Mouse (Mus musculus): ENCODE data around the gene Pax2.
A peak's percentile ranks its signal among the peaks of the same experiment; 100 is the strongest.

Gene Pax2

DNA sequence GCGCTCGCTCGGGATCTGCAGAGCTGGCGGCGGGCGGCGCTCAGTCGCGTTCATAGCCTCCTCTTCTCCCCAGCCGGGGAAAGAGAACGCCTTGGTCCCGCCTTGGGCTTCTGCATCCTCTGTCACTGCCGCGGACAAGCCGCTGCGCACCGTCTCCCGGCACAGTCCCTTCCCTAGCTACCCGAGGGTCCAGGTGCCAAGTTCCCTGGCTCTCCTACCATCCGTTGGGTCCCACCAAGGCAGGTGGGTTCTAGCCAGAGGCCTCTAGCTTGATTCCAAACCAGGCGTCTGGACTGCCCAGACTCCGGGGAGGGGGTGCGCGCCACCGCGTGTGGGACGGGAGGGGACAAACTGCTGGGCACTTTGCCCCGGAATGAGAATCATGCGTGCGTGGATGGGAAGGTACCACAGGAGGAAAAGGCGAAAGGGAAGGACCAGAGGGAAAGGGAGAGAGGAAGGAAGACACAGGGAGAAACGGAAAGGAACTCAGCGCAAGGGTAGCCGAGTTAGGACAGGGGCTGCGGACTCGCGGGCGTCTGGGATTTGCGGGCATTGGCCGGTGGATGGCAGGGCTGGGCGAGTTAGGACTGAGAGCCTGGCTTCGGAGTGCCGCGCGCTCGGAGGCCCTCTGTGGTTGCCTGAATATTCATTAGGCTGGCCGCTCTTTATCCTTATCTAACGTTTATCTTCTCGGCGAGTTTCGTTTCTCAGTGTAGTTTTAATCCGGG, at the start of gene Pax2:
Gene Pax2, plus strand, starts transcription at position 353 of the 728 bp plus-strand sequence.
- DNase-seq: no peak

DNA sequence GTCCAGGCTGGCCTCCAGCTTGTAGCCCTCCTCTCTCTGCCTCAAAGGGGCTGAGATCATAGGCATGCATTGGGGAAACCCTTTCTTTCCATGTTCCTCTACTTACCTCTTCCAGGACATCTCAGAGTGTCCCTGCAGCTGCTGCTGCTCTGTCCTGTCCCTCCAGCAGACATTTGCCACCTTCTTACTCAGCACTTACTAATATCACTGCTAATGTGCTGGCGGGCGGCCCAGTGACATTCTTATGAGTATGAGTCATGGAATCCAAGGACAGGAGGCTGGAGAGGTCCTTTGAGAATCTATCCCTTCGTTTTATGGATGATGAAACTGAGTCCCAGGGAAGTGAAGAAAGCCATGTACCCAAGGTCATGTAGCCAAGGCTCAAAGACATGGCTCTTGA, 47.0 kb upstream of the Pax2 start:
- DNase-seq: no peak

DNA sequence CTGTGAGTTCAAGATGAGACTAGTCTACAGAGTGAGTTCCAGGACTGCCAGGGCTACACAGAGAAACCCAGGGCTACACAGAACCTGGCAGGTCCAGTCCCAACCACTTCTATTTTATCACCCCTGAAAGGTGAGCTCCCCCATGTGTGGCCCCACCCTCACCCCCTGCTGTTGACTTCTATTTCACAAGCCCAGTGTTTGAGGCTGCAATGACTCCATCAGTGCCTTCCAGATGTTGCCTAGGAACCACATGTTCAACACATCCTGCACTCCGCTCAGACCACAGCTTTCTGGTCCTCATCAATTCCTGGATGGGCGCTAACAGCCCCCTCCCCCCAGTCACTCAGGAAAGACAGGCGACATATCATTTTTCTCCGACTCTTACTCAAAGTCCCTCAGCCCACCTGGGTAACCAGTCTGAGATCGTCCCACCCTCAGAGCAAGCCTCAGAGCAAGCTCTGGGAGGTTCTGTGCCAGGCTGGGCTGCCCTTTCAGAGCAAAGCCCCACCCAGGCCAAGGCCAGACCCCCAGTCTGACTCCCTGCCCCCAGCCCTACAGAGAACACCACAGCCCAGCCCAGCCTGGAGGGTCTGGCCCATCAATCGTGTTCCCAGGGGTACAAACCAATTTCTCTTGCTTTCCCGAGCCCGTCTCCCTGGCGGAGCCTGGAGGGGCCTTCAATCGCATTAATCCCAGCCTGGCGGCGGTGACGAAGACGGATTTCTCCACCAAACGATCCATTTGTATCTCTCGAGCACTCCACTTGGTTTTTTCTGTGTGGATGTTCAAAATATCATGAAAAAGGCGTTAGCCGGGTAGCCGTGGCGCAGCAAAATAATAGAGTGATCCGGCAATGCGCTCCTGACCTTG, 38.9 kb upstream of the Pax2 start:
- no peak for DNase-seq

DNA sequence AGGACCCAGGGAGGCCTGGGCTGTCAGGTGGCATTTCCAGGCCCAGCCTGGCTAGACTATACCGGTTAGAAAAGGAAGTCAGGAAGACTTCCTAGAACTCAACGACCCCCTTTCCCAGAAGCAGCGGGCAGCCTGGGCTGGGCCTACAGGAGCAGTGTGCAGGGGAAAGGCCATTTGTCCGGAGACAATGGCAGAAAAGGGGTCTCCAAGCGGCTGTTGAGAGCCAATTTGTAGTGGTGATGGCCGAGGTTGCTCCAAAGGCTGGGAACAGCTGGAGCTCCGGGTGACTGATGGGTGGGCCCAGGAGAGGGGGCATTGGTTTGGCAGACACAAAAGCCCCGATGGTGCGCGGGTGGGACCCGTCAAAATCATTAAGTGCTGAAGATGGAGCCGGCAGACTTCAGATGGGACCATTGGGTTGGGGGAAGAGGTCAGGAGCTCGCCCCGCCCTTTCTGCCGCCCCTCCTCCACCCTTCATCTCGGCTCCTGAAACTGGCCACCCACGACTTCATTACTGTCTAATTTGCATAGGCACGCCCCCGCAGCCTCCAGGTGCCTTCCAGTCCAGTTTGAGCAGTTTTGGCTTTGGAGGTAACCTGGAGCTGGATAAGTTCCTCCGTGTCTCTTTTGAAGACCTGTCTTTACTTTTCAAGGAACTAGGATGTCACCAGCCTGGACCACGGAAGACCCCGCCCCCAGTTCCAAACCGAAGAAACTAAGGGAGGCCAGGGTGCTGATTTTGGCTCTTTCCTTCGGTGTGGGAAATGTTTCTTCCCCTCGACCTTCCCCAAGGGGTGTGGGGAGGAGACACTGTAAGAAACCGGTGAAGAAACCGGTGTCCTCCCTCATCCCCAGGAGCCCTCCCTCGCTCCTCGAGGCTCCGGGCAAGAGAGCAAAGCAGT, 36.3 kb upstream of the Pax2 start:
- DNase-seq: no peak

GRCm38 (mm10) chr19:44720194-44720521, 35.7 kb upstream of the Pax2 start:
- peak in 1 of 2 experiments; percentile 12 for DNase-seq

GRCm38 (mm10) chr19:44723611-44724440, 32.0 kb upstream of the Pax2 start:
- no peak for DNase-seq

GRCm38 (mm10) chr19:44725951-44726791, 29.7 kb upstream of the Pax2 start:
- DNase-seq: peak in 1 of 2 experiments; percentile 25

- no peak for DNase-seq
These were observed 21.7 kb upstream of the Pax2 start for GRCm38 (mm10) chr19:44734116-44734515.

DNA sequence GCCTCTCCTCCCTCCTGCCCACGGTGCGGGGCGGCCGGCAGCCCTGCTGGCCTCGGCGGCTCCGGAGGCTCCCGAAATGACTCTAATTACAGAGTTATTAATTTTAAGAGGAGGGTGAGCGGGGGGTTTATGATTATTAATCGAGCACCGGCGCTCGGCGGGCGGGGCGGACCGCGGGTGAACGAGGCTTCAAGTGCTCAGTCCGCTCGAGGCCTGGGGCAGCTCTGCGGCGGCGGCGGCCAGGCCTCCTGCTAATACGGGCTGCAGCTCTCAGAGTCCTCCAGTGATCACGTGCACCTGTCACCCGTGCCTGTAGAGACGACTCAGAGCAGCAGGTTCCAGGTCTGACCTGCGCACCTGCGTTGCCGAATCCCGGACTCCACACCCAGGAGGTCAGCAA, 21.2 kb upstream of the Pax2 start:
- no peak for DNase-seq

GRCm38 (mm10) chr19:44740300-44740699, 15.5 kb upstream of the Pax2 start:
- no peak for DNase-seq

DNA sequence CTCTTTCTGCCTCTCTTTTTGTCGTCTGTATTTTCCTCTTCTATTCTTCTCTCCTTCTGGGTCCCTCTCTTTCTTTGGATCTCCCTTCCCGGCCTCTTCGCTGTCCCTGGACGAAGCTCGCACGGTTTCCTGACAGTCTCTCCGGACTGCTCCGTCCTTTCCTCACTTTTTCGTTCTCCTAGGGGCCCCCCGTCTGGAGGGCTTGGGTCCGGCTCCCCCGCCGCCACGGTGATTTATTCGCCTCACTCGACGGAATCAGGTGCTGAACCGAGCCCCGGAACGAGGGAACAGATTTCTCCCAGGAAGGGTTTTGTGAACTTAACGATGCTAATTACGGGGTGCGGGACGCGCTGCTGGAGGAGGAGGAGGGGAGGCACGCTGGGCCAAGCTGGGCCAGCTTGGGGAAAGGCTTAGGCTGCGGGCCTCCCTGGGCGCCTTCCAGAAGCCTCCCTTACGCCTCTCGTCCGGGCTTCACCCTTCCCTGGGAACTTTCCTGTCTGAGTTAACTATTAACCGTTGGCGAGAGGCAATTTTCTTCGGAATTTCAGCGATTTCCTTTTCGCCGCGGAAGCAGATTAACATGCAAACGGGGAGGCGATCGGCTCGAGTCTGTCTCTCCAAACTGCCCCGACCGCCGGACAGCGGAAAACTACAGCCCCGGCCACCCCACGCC, 14.6 kb upstream of the Pax2 start:
- no peak for DNase-seq

DNA sequence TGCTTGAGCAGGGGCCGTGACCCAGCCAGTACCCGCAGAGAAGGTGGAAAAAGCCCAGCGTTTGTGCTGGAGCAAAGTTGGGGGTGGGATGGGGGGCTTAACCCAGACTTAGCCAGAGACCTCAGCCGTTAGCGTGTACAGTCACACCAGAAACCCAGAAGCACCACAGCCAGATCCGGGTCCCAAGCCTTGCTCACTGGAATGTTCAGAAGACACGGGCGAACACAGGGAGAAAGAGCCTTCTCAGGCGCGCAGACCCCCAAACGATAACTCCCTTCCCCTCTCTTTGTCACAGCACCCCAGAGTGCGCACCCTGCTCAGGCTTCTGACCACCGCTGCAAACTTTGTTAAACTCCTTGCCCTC, 14.1 kb upstream of the Pax2 start:
- DNase-seq: no peak

GRCm38 (mm10) chr19:44742131-44743020, 13.5 kb upstream of the Pax2 start:
- no peak for DNase-seq

DNA sequence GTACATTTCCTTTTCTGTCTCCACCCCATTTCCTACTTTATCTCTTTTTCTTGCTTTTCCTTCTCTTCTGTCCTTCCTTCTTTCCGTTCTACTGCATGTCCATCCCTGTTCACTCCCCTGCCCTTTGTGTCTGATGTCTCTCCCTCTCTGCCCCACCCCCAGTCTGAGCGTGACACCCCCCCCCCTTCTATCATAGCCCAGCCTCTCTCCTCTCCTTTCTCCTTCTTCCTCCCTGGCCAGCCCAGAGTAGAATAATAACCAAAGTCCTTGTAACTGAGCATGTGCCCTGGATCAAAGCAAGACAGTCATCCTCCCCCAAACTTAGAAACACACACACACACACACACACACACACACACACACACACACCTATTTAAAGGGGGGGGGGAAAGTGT, 12.8 kb upstream of the Pax2 start:
- DNase-seq: no peak

DNA sequence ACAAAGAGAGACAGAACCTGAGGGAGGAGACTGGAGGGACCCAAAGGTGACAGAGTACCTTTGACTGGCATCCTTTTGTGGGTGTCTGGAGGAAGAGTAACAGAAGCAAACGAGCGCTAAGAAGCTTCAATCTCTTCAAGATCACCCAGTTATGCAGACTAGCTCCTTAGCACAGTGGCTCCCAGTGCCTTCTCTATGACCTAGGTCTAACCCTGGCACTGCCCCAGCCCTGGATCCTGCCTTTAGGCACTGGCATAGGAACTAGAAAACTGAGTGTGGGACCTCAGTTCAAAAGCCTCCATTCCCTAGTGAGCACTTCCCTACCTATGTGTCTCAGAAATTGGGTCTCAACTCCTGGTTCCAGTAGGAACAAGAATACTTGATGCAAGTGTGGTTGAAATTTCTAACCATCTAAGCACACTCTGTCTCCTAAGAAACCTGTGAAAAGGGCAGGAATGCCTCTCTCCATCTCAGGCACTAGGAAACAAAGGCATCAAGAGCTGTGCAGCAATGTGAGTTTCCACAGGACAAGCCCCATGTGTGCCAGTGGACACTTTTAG, 11.8 kb upstream of the Pax2 start:
- DNase-seq: no peak

DNA sequence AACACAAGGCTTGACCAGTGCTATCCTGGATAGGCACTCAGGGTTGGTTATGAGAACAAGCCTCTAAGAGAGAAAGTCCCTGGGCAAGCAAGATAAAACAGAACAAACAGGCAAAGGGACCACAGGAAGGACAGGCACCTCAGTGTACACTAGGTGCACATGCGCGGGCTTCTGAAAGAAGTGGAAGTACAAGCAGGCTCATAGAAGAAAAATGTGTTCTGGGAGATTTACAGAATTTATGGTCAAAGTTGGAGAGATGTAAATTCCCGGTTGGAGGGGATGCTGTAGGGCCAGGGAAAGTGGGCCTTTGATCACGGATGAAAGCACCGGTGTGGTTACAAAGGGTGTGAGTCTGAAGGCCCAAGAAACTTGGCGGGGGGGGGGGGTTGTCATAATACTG, 10.1 kb upstream of the Pax2 start:
- DNase-seq: no peak

- DNase-seq: no peak
These were observed 9.3 kb upstream of the Pax2 start for GRCm38 (mm10) chr19:44746541-44747024.

- no peak for DNase-seq
These were observed 8.4 kb upstream of the Pax2 start for GRCm38 (mm10) chr19:44747471-44747870.

DNA sequence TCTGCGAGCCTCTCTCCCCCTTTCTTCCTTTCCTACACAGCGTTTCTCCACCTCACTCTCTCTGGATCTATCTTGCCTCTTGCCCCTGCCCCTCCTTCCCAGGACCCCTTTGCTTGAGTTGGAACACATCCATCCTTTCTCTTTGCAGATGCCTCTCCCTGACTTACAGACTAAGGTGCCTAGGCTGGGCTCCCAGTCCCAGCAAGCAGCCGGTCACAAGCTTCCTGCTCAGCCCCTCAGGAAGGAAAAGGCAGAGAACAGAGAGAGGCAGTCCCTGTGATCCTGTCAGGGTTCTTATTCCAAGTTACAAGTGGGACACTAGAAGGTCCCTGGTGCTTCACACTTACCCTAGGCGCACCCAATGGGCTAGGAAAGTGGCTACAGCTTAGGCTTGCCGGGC, 7.6 kb upstream of the Pax2 start:
- DNase-seq: no peak
